Mouse (Mus musculus) MEL (cell line): ENCODE measurements at regions not wholly inside any gene's neighbourhood (a gene's known extent, or its start where the extent isn't known, plus 50 kb on each side); places are given as distances from the start of the nearest gene placed in this dataset.

Experiments used
- CTCF ChIP-seq, 3 experiments: IDR thresholded peaks in 2 of 3; conservative IDR thresholded peaks in 1 of 3; 2 replicates each; pipeline ENCODE4 v1.5.1; 2011 to 2012; ENCODE audit warnings: low read length in 3 of 3, low read depth in 2 of 3, mild to moderate bottlenecking in 2 of 3, improper control_type of control experiment in 1 of 3, inconsistent platforms in 1 of 3, mixed read lengths in 1 of 3, moderate library complexity in 1 of 3; ENCODE audit not compliant: control insufficient read depth in 1 of 3, insufficient read depth in 1 of 3, poor library complexity in 1 of 3, severe bottlenecking in 1 of 3
- E2F4 ChIP-seq: IDR thresholded peaks from 2 replicates; pipeline ENCODE4 v1.6.1; 2011; ENCODE audit warnings: low read depth, low read length, improper control_type of control experiment, borderline replicate concordance
- EP300 ChIP-seq, 2 experiments: IDR thresholded peaks; 2 replicates each; pipeline ENCODE4 v1.6.1; 2011; ENCODE audit warnings: improper control_type of control experiment in 2 of 2, low read length in 2 of 2, low read depth in 1 of 2, mild to moderate bottlenecking in 1 of 2
- GABPA ChIP-seq: IDR thresholded peaks from 2 replicates; pipeline ENCODE4 v1.6.1; 2012; ENCODE audit warnings: low read depth, mild to moderate bottlenecking, inconsistent platforms, low read length, improper control_type of control experiment, moderate library complexity
- MAZ ChIP-seq: IDR thresholded peaks from 2 replicates; pipeline ENCODE4 v1.6.1; 2012; ENCODE audit warnings: low read depth, mild to moderate bottlenecking, inconsistent platforms, low read length, improper control_type of control experiment
- MXI1 ChIP-seq: IDR thresholded peaks from 2 replicates; pipeline ENCODE4 v1.6.1; 2011; ENCODE audit warnings: mild to moderate bottlenecking, low read depth, low read length, improper control_type of control experiment
- MYC ChIP-seq: IDR thresholded peaks from 2 replicates; pipeline ENCODE4 v1.6.1; 2011; ENCODE audit warnings: low read depth, mild to moderate bottlenecking, low read length, improper control_type of control experiment, moderate library complexity
- NELFE ChIP-seq: IDR thresholded peaks from 2 replicates; pipeline ENCODE4 v1.6.1; 2011; ENCODE audit warnings: low read depth, low read length, improper control_type of control experiment
- POLR2A ChIP-seq, 2 experiments: IDR thresholded peaks; 2 replicates each; pipeline ENCODE4 v1.6.1; 2011 to 2012; ENCODE audit warnings: low read length in 2 of 2, mild to moderate bottlenecking in 2 of 2, control low read depth in 1 of 2, improper control_type of control experiment in 1 of 2, low read depth in 1 of 2, moderate library complexity in 1 of 2; ENCODE audit not compliant: control insufficient read depth in 1 of 2, insufficient read depth in 1 of 2, poor library complexity in 1 of 2
- POLR2AphosphoS2 ChIP-seq: IDR thresholded peaks from 2 replicates; pipeline ENCODE4 v1.6.1; 2011; ENCODE audit warnings: low read length, improper control_type of control experiment
- RCOR1 ChIP-seq: IDR thresholded peaks from 2 replicates; pipeline ENCODE4 v1.6.1; 2012; ENCODE audit warnings: low read depth, mild to moderate bottlenecking, inconsistent platforms, low read length, improper control_type of control experiment
- USF2 ChIP-seq, 2 experiments: IDR thresholded peaks; 2 replicates each; pipeline ENCODE4 v1.6.1; 2011 to 2012; ENCODE audit warnings: improper control_type of control experiment in 2 of 2, low read length in 2 of 2, borderline replicate concordance in 1 of 2, inconsistent platforms in 1 of 2, low read depth in 1 of 2, mild to moderate bottlenecking in 1 of 2; ENCODE audit not compliant: insufficient read depth in 1 of 2
- ZC3H11A ChIP-seq: IDR thresholded peaks from 2 replicates; pipeline ENCODE4 v1.6.1; 2012; ENCODE audit warnings: low read depth, mild to moderate bottlenecking, inconsistent platforms, low read length, improper control_type of control experiment

- TF ChIP-seq MXI1 (no peak), EP300 (IDR thresholded peaks at IDR 0.05; ENCODE audit: low read depth in 1 of 2, low read length in 2 of 2) (no peak), MAZ (no peak), NELFE (no peak), GABPA (no peak), CTCF (IDR thresholded peaks at IDR 0.05 in 2 of 3, conservative IDR thresholded peaks at IDR 0.05 in 1 of 3; ENCODE audit: control insufficient read depth in 1 of 3, insufficient read depth in 1 of 3, low read depth in 2 of 3, low read length in 3 of 3, poor library complexity in 1 of 3, severe bottlenecking in 1 of 3) (no peak), POLR2A (IDR thresholded peaks at IDR 0.05; ENCODE audit: control insufficient read depth in 1 of 2, insufficient read depth in 1 of 2, low read depth in 1 of 2, low read length in 2 of 2, poor library complexity in 1 of 2) (no peak), RCOR1 (no peak), ZC3H11A (no peak), MYC (no peak), POLR2AphosphoS2 (no peak), E2F4 (no peak), USF2 (IDR thresholded peaks at IDR 0.05; ENCODE audit: borderline replicate concordance in 1 of 2, insufficient read depth in 1 of 2, low read depth in 1 of 2, low read length in 2 of 2) (no peak)
These were observed 1494.0 kb upstream of the Sel1l start for GRCm38 (mm10) chr12:93342933-93343332.
